Mouse (Mus musculus): Measurements from ENCODE around the gene Atrnl1. TPM values are rescaled to one million over a fixed set of nuclear protein-coding genes. Genes with fewer than 3 reads are reported as not detected.

The Atrnl1 gene
- polyA plus RNA-seq, 1 experiment: 8.8 TPM

DNA sequence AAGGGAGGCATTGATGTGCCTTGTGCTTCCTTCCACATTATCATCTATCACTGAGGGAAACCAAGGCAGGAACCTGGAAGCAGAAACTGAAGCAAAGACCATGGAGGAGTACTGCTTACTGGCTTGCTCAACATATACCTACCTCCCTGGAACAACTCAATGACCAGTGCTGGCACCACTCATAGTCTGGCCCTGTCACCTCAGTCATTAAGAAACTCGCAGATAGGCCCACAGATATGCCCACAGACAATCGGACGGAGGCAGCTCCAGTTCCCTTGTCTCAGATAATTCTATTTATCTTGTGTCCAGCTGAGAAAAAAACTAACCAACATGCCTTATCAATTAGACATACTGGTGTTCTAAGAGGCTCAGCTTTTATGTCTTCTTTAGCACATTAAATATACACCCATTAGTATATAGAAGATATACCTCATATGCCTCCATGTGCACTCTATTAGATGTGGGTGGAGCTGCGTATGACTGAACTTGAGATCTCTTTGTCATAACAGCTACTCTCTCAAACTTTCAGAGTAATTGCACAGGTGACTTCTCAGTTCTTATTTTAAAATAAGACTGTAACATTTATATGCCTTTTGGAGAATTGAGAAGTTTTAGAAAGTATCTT, 334.9 kb downstream of the Atrnl1 start:
- Histone ChIP-seq H3K4me1 (ENCODE audit: control insufficient read depth, insufficient read depth, low read length) (peaks cover 5% of the 10 kb centered on the region), H3K27ac (ENCODE audit: insufficient read depth, low read depth, low read length) (no peak overlapping the region), H3K4me3 (ENCODE audit: insufficient read depth, low read length) (no peak overlapping the region)
- TF ChIP-seq POLR2A (IDR thresholded peaks at IDR 0.05; ENCODE audit: borderline replicate concordance, low read depth, low read length) (no peak), CTCF (IDR thresholded peaks at IDR 0.05; ENCODE audit: low read depth, low read length) (no peak)

GRCm38 (mm10) chr19:57948489-57948888, 337.7 kb downstream of the Atrnl1 start:
- H3K27ac ChIP-seq (ENCODE audit: insufficient read depth, low read depth, low read length): no peak overlapping the region
- peaks cover 5% of the 10 kb centered on the region for H3K4me1 ChIP-seq (ENCODE audit: control insufficient read depth, insufficient read depth, low read length)
- H3K4me3 ChIP-seq (ENCODE audit: insufficient read depth, low read length): no peak overlapping the region
- TF ChIP-seq CTCF (IDR thresholded peaks at IDR 0.05; ENCODE audit: low read depth, low read length): no peak
- TF ChIP-seq POLR2A (IDR thresholded peaks at IDR 0.05; ENCODE audit: borderline replicate concordance, low read depth, low read length): no peak

GRCm38 (mm10) chr19:57949260-57949917, 338.6 kb downstream of the Atrnl1 start:
- H3K4me3 ChIP-seq (ENCODE audit: insufficient read depth, low read length): no peak overlapping the region
- no peak overlapping the region for H3K27ac ChIP-seq (ENCODE audit: insufficient read depth, low read depth, low read length)
- peaks cover 5% of the 10 kb centered on the region for H3K4me1 ChIP-seq (ENCODE audit: control insufficient read depth, insufficient read depth, low read length)
- TF ChIP-seq CTCF (IDR thresholded peaks at IDR 0.05; ENCODE audit: low read depth, low read length) (no peak), POLR2A (IDR thresholded peaks at IDR 0.05; ENCODE audit: borderline replicate concordance, low read depth, low read length) (no peak)

- no peak overlapping the region for H3K4me3 ChIP-seq (ENCODE audit: insufficient read depth, low read length)
- TF ChIP-seq POLR2A (IDR thresholded peaks at IDR 0.05; ENCODE audit: borderline replicate concordance, low read depth, low read length) (no peak), CTCF (IDR thresholded peaks at IDR 0.05; ENCODE audit: low read depth, low read length) (no peak)
- peaks cover 5% of the 10 kb centered on the region for H3K4me1 ChIP-seq (ENCODE audit: control insufficient read depth, insufficient read depth, low read length)
- no peak overlapping the region for H3K27ac ChIP-seq (ENCODE audit: insufficient read depth, low read depth, low read length)
These were observed 343.3 kb downstream of the Atrnl1 start for GRCm38 (mm10) chr19:57954131-57954530.

DNA sequence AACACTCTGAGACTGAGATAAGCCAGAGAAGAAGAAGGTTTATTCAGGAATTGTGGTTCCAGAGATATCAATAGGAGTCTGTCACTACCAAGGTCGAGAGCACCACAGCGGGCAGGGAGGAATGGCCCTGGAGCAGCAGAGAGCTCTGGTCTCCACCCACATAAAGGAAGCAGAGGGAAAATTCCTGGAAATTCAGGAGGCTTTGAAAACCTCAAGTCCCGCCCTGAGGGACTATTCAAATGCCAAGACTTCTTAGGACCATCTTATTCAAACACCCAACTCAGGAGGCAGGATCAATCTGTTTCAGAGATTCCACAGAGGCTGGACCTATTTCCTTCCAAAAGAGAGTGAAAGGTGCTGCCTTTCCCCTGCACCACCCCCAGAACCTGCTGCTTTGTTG, 345.6 kb downstream of the Atrnl1 start:
- TF ChIP-seq CTCF (IDR thresholded peaks at IDR 0.05; ENCODE audit: low read depth, low read length): no peak
- TF ChIP-seq POLR2A (IDR thresholded peaks at IDR 0.05; ENCODE audit: borderline replicate concordance, low read depth, low read length): no peak
- Histone ChIP-seq H3K4me1 (ENCODE audit: control insufficient read depth, insufficient read depth, low read length) (no peaks in the 10 kb centered on the region), H3K27ac (ENCODE audit: insufficient read depth, low read depth, low read length) (no peak overlapping the region), H3K4me3 (ENCODE audit: insufficient read depth, low read length) (no peak overlapping the region)

DNA sequence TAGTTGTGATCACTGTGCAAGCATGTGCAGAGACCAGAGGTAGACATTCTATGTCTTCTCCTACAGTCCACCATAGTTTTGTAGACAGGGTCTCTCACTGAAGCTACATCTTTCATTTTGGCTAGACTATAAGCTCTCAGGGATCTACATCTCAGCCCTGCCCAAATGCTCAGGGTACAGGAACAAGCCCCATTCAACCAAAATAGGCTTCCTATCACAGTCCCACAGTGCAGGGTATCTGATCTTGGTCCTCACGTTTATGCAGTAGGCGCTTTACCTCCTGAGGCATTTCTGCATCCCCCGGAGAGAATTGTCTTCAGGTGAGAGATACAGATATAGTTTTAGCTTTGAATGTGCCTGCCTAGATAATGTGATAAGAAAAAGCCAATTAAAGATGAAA, 346.5 kb downstream of the Atrnl1 start:
- TF ChIP-seq CTCF (IDR thresholded peaks at IDR 0.05; ENCODE audit: low read depth, low read length): no peak
- TF ChIP-seq POLR2A (IDR thresholded peaks at IDR 0.05; ENCODE audit: borderline replicate concordance, low read depth, low read length): no peak
- no peak overlapping the region for H3K27ac ChIP-seq (ENCODE audit: insufficient read depth, low read depth, low read length)
- no peaks in the 10 kb centered on the region for H3K4me1 ChIP-seq (ENCODE audit: control insufficient read depth, insufficient read depth, low read length)
- H3K4me3 ChIP-seq (ENCODE audit: insufficient read depth, low read length): no peak overlapping the region

GRCm38 (mm10) chr19:57958154-57958553, 347.3 kb downstream of the Atrnl1 start:
- TF ChIP-seq POLR2A (IDR thresholded peaks at IDR 0.05; ENCODE audit: borderline replicate concordance, low read depth, low read length) (no peak), CTCF (IDR thresholded peaks at IDR 0.05; ENCODE audit: low read depth, low read length) (no peak)
- Histone ChIP-seq H3K4me3 (ENCODE audit: insufficient read depth, low read length) (no peak overlapping the region), H3K27ac (ENCODE audit: insufficient read depth, low read depth, low read length) (no peak overlapping the region), H3K4me1 (ENCODE audit: control insufficient read depth, insufficient read depth, low read length) (no peaks in the 10 kb centered on the region)

DNA sequence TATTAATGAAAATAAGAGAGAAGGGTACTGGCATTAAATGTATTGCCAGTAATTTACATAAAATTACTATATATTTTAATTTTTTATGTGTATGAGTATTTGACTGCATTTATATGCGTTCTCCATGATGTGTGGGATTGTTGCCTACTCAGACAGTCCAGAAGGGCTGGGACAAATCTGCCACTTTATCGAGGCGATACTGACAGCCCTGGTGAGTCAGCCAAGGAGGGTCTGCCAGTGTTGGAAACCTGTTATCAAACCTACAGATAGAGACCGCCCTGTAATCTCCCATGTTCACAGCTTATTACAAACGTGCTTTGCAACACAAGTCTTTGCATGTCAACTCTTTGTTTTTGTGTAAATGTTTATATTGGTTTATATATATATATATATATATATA, 347.9 kb downstream of the Atrnl1 start:
- H3K4me1 ChIP-seq (ENCODE audit: control insufficient read depth, insufficient read depth, low read length): no peaks in the 10 kb centered on the region
- H3K27ac ChIP-seq (ENCODE audit: insufficient read depth, low read depth, low read length): no peak overlapping the region
- TF ChIP-seq CTCF (IDR thresholded peaks at IDR 0.05; ENCODE audit: low read depth, low read length) (no peak), POLR2A (IDR thresholded peaks at IDR 0.05; ENCODE audit: borderline replicate concordance, low read depth, low read length) (no peak)
- no peak overlapping the region for H3K4me3 ChIP-seq (ENCODE audit: insufficient read depth, low read length)

DNA sequence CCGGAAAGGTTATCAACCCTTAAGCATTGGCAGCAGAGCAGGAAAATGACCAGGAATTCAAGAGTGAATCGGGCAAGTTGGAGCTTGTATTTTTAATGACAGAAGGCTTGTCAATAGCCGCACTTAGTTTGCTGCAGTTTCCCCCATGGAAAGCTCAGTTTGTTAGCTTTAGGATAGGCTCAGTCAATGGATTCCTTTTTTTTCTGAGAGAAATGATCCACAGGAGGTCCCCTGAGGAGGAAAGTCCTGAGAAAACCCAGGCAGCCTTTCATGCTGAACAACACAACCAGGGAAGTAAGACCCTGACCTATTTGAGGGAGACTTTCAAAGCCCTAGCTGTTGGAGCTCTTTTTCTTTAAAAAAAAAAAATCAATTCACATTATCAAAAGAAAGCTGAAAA, 350.5 kb downstream of the Atrnl1 start:
- H3K27ac ChIP-seq (ENCODE audit: insufficient read depth, low read depth, low read length): no peak overlapping the region
- H3K4me1 ChIP-seq (ENCODE audit: control insufficient read depth, insufficient read depth, low read length): no peaks in the 10 kb centered on the region
- TF ChIP-seq POLR2A (IDR thresholded peaks at IDR 0.05; ENCODE audit: borderline replicate concordance, low read depth, low read length) (no peak), CTCF (IDR thresholded peaks at IDR 0.05; ENCODE audit: low read depth, low read length) (no peak)
- H3K4me3 ChIP-seq (ENCODE audit: insufficient read depth, low read length): no peak overlapping the region
